Mouse (Mus musculus) hindbrain, embryonic 11.5 days (tissue): ENCODE data around the gene Bicra. TPM values are rescaled to one million over a fixed set of nuclear protein-coding genes. Genes with fewer than 3 reads are reported as not detected.
A peak's percentile ranks its signal among the peaks of the same experiment; 100 is the strongest.

Experiments used
- ATAC-seq: fragments of 200-750 bp; cut with Nextera tagmentation; 2 replicates; pipeline ENCODE4 v1.8.0; 2017; ENCODE audit warnings: mild to moderate bottlenecking, moderate TSS enrichment, moderate library complexity; ENCODE audit not compliant: low FRiP score
- DNase-seq: peaks from one replicate; pipeline ENCODE4 v3.0.0-alpha.2; 2015; ENCODE audit warnings: low spot score
- H3K27ac ChIP-seq: fragments of 300-500 bp; sonication (generic); 2 replicates; pipeline ENCODE4 v1.5.1; 2014; ENCODE audit warnings: mild to moderate bottlenecking, low read depth, low read length
- H3K27me3 ChIP-seq: fragments of 300-500 bp; sonication (generic); 2 replicates; pipeline ENCODE4 v1.6.1; 2014; ENCODE audit warnings: mild to moderate bottlenecking, low read length, moderate library complexity, mixed read lengths; ENCODE audit not compliant: control insufficient read depth, insufficient read depth
- H3K36me3 ChIP-seq: fragments of 300-500 bp; sonication (generic); 2 replicates; pipeline ENCODE4 v1.6.1; 2014; ENCODE audit warnings: mild to moderate bottlenecking, low read length, moderate library complexity, mixed read lengths; ENCODE audit not compliant: control insufficient read depth, insufficient read depth
- H3K4me1 ChIP-seq: fragments of 300-500 bp; sonication (generic); replicated peaks from 2 replicates; pipeline ENCODE4 v1.6.1; 2014; ENCODE audit warnings: low read length, mixed read lengths; ENCODE audit not compliant: control insufficient read depth, insufficient read depth
- H3K4me2 ChIP-seq: fragments of 300-500 bp; sonication (generic); replicated peaks from 2 replicates; pipeline ENCODE4 v1.6.1; 2014; ENCODE audit warnings: mild to moderate bottlenecking, low read depth, low read length
- H3K4me3 ChIP-seq: fragments of 300-500 bp; sonication (generic); 2 replicates; pipeline ENCODE4 v1.5.1; 2014; ENCODE audit warnings: low read depth, low read length
- H3K9ac ChIP-seq: fragments of 300-500 bp; sonication (generic); 2 replicates; pipeline ENCODE4 v1.6.1; 2014; ENCODE audit warnings: low read depth, low read length
- H3K9me3 ChIP-seq: fragments of 300-500 bp; sonication (generic); 2 replicates; pipeline ENCODE4 v1.6.1; 2016; ENCODE audit warnings: low read length; ENCODE audit not compliant: control insufficient read depth
- WGBS: fragments of 180-500 bp; shearing (Covaris S2); extraction: QIAGEN DNeasy Blood & Tissue Kit; methylation state at CpG from one replicate; pipeline ENCODE4 v1.1.7; 2014; 5-methylcytosine and 5-hydroxymethylcytosine counted together
- polyA plus RNA-seq: library from polyadenylated mRNA; unstranded; fragments of >200 nt; fragmentation: Nextera tagmentation; extraction: Ambion mirVana; gene quantifications from 2 replicates; pipeline ENCODE4 v1.2.1, GENCODE M21; 2014

Bicra gene
- polyA plus RNA-seq, 1 experiment from 2014 or later: 9.2 TPM

DNA sequence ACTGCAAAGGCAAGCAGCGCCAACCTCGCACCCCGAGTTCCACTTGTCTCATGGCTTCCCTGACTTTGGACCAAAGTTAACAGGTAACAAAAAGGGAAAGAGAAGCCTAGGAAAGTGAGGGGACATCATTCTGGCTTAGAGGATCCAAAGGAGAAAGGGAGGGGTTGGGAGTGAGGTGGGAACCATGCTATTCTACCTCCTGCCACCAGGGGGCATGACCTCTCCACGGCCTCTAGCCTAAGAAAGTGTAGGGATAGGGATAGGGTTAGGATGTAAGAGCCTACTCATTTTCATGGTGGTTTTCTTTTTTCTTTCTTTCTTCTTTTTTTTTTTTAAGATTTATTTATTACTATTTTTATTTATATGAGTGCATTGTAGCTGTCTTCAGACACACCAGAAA lies 71.8 kb downstream of the Bicra start:
- Histone ChIP-seq H3K27ac (no peak overlapping the region), H3K9ac (no peak overlapping the region), H3K27me3 (no peaks in the 10 kb centered on the region), H3K4me1 (no peaks in the 10 kb centered on the region), H3K36me3 (peaks cover 25% of the 10 kb centered on the region; the same call in 1 of the 2 replicates), H3K4me3 (no peak overlapping the region), H3K4me2 (no peak overlapping the region), H3K9me3 (no peaks in the 10 kb centered on the region)
- DNase-seq (peak; percentile 61), ATAC-seq (no peak)
- WGBS: 82% methylated on average over 4 of the region's 4 CpGs

GRCm38 (mm10) chr7:15975451-15975850 lies 72.3 kb downstream of the Bicra start:
- WGBS: 95% methylated on average over 10 of the region's 10 CpGs
- ATAC-seq: no peak
- H3K36me3 ChIP-seq: peaks cover 25% of the 10 kb centered on the region; the same call in 1 of the 2 replicates

GRCm38 (mm10) chr7:15974712-15975111 lies 73.0 kb downstream of the Bicra start:
- ATAC-seq: no peak
- Histone ChIP-seq H3K27ac (no peak overlapping the region), H3K9me3 (no peaks in the 10 kb centered on the region), H3K9ac (no peak overlapping the region), H3K4me1 (no peaks in the 10 kb centered on the region), H3K36me3 (peaks cover 29% of the 10 kb centered on the region), H3K27me3 (no peaks in the 10 kb centered on the region), H3K4me2 (no peak overlapping the region), H3K4me3 (no peak overlapping the region)
- 64% methylated on average over 5 of the region's 5 CpGs for WGBS
- peak; percentile 61 for DNase-seq

More at GRCm38 (mm10) chr7:15975451-15975850, 72.3 kb downstream of the Bicra start:
- DNase-seq: no peak
- Histone ChIP-seq H3K9ac (no peak overlapping the region), H3K27ac (no peak overlapping the region), H3K9me3 (no peaks in the 10 kb centered on the region), H3K4me3 (no peak overlapping the region), H3K4me1 (no peaks in the 10 kb centered on the region), H3K4me2 (no peak overlapping the region), H3K27me3 (no peaks in the 10 kb centered on the region)

DNA sequence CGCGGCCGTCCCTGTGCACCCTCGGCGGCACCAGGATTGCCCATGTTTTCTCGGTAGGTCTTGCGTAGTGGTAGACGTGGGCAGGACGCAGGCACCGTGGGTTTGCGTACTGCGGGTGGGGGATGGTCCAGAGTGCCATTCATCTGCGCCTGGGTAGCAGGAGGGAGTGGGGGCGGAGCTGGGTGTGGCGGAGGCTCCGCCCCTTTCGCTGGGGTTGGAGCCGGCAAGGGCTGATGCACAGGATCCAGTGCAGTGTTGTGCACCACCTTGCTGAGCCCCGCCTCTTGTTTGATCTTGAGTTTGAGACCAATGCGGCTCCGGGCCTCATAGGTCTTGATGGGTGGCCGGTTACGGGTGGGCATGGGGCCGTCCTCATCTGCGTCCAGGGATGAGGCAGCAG lies 75.5 kb downstream of the Bicra start:
- no peak overlapping the region for H3K4me2 ChIP-seq
- no peaks in the 10 kb centered on the region for H3K4me1 ChIP-seq
- H3K9me3 ChIP-seq: no peaks in the 10 kb centered on the region
- ATAC-seq (peak; percentile 21; the same call in 1 of the 2 replicates), DNase-seq (peak; percentile 29)
- 61% methylated on average over 25 of the region's 25 CpGs for WGBS
- H3K27me3 ChIP-seq: no peaks in the 10 kb centered on the region
- peaks cover 22% of the 10 kb centered on the region for H3K36me3 ChIP-seq
- H3K9ac ChIP-seq: no peak overlapping the region
- no peak overlapping the region for H3K27ac ChIP-seq
- H3K4me3 ChIP-seq: no peak overlapping the region

GRCm38 (mm10) chr7:15969674-15970073 lies 78.0 kb downstream of the Bicra start:
- H3K9ac ChIP-seq: no peak overlapping the region
- H3K4me2 ChIP-seq: no peak overlapping the region
- H3K4me1 ChIP-seq: no peaks in the 10 kb centered on the region; the same call in 1 of the 2 replicates
- peaks cover 17% of the 10 kb centered on the region for H3K36me3 ChIP-seq
- no peak overlapping the region for H3K27ac ChIP-seq
- no peaks in the 10 kb centered on the region for H3K27me3 ChIP-seq
- WGBS: 85% methylated on average over 3 of the region's 3 CpGs
- H3K9me3 ChIP-seq: no peaks in the 10 kb centered on the region
- no peak overlapping the region for H3K4me3 ChIP-seq
- DNase-seq (no peak), ATAC-seq (no peak)

DNA sequence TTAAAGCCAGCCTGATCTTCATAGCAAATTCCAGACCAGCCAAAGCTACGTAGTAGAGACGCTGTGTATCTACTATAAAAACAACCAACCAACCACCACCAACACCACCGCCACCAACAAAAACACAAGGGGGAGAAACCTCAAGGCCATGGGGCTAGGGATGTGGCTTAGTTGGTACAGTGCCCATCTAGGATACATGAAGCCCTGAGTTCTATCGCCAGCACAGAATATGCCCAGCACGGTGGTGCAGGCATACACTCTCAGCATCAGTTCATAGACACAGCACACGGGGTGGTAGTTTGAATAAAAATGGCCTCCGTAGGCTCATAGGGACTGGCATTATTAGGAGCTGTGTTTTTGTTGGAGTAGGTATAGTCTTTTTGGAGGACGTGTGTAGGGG lies 79.4 kb downstream of the Bicra start:
- ATAC-seq (no peak), DNase-seq (no peak)
- H3K27ac ChIP-seq: no peak overlapping the region
- WGBS: 85% methylated on average over 8 of the region's 8 CpGs
- no peak overlapping the region for H3K4me3 ChIP-seq
- H3K9ac ChIP-seq: no peak overlapping the region
- H3K36me3 ChIP-seq: peaks cover 13% of the 10 kb centered on the region
- no peaks in the 10 kb centered on the region for H3K9me3 ChIP-seq
- no peaks in the 10 kb centered on the region for H3K27me3 ChIP-seq
- no peaks in the 10 kb centered on the region; the same call in 1 of the 2 replicates for H3K4me1 ChIP-seq
- no peak overlapping the region for H3K4me2 ChIP-seq

- Histone ChIP-seq H3K4me1 (no peaks in the 10 kb centered on the region; the same call in 1 of the 2 replicates), H3K4me2 (peak within 1 kb of the TSS; percentile 46), H3K4me3 (peak within 1 kb of the TSS; percentile 31), H3K27me3 (no peaks in the 10 kb centered on the region), H3K9ac (peak within 1 kb of the TSS; percentile 37; the same call in 1 of the 2 replicates), H3K9me3 (no peaks in the 10 kb centered on the region), H3K27ac (no peak within 1 kb of the TSS), H3K36me3 (peaks cover 13% of the 10 kb centered on the region)
- DNase-seq (peak; percentile 87), ATAC-seq (peak; percentile 85)
- 2% methylated on average over 19 of the region's 22 CpGs for WGBS
Observed at GRCm38 (mm10) chr7:15967312-15967711, 80.4 kb downstream of the Bicra start, which contains the start of gene Ehd2. Ehd2 (minus strand) TSS chr7:15967567.

DNA sequence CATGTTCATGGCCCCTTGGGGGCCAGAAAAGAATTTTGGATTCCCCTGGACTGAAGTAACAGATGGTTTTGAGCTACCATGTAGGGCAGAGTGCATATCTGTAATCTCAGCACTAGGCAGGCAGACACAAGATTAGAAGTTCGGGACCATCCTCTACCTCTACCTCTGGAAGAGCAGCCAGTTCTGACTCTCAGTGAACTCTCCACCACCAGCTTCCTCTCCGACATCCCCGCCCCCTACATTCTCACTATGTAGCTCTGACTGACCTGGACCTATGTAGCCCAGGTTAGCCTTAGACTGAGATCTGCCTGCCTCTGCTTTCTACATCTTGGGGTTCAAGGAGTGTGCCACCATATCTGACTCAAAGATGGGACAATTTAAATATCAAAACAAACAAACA lies 81.2 kb downstream of the Bicra start:
- no peak overlapping the region for H3K4me3 ChIP-seq

More for the DNA sequence above, 81.2 kb downstream of the Bicra start:
- 86% methylated on average over 3 of the region's 3 CpGs for WGBS
- ATAC-seq: no peak
- DNase-seq: no peak
- Histone ChIP-seq H3K9ac (no peak overlapping the region), H3K4me2 (no peak overlapping the region), H3K27ac (no peak overlapping the region), H3K27me3 (no peaks in the 10 kb centered on the region), H3K36me3 (peaks cover 6% of the 10 kb centered on the region; the same call in 1 of the 2 replicates), H3K9me3 (no peaks in the 10 kb centered on the region), H3K4me1 (no peaks in the 10 kb centered on the region; the same call in 1 of the 2 replicates)
